Mouse (Mus musculus) heart, adult 8-10 months (tissue): ENCODE data around the gene Pde7b. TPM values are rescaled to one million over a fixed set of nuclear protein-coding genes. Genes with fewer than 3 reads are reported as not detected.

Experiments used
- DNase-seq: peaks from one replicate; pipeline ENCODE4 v3.0.0; 2022; ENCODE audit warnings: low spot score
- total RNA-seq, 4 experiments: library from RNA; stranded (reverse); gene quantifications; 2 replicates each; pipeline ENCODE4 v1.2.4; 2022

Gene Pde7b
- total RNA-seq, 4 experiments from 2014 or later: 52.7 to 61.4 (median 57.3) TPM

GRCm38 (mm10) chr10:20722651-20723520, 2.0 kb downstream of the Pde7b start:
- peak; percentile 12 for DNase-seq

- DNase-seq: no peak
Measured at GRCm38 (mm10) chr10:20719201-20719600, 5.7 kb downstream of the Pde7b start.

- DNase-seq: no peak
Measured at GRCm38 (mm10) chr10:20700633-20701032, 24.2 kb downstream of the Pde7b start.

- DNase-seq: no peak
Measured at GRCm38 (mm10) chr10:20699874-20700273, 25.0 kb downstream of the Pde7b start.

GRCm38 (mm10) chr10:20695637-20696036, 29.2 kb downstream of the Pde7b start:
- no peak for DNase-seq

- no peak for DNase-seq
Measured at GRCm38 (mm10) chr10:20690002-20690401, 34.9 kb downstream of the Pde7b start.

GRCm38 (mm10) chr10:20684151-20684550, 40.7 kb downstream of the Pde7b start:
- no peak for DNase-seq

- DNase-seq: no peak
Measured at GRCm38 (mm10) chr10:20680986-20681385, 43.9 kb downstream of the Pde7b start.

- DNase-seq: no peak
Measured at GRCm38 (mm10) chr10:20675321-20675720, 49.6 kb downstream of the Pde7b start.

- peak; percentile 76 for DNase-seq
Measured at GRCm38 (mm10) chr10:20673798-20674197, 51.1 kb downstream of the Pde7b start.

- no peak for DNase-seq
Measured at GRCm38 (mm10) chr10:20672591-20672990, 52.3 kb downstream of the Pde7b start.

- DNase-seq: no peak
Measured at GRCm38 (mm10) chr10:20671621-20672020, 53.3 kb downstream of the Pde7b start.

- DNase-seq: no peak
Measured at GRCm38 (mm10) chr10:20670541-20670940, 54.3 kb downstream of the Pde7b start.

- DNase-seq: no peak
Measured at GRCm38 (mm10) chr10:20669467-20669866, 55.4 kb downstream of the Pde7b start.

GRCm38 (mm10) chr10:20668577-20668976, 56.3 kb downstream of the Pde7b start:
- no peak for DNase-seq

GRCm38 (mm10) chr10:20666655-20667054, 58.2 kb downstream of the Pde7b start:
- no peak for DNase-seq

- DNase-seq: no peak
Measured at GRCm38 (mm10) chr10:20662951-20663350, 61.9 kb downstream of the Pde7b start.

GRCm38 (mm10) chr10:20661684-20662083, 63.2 kb downstream of the Pde7b start:
- DNase-seq: no peak

GRCm38 (mm10) chr10:20659718-20660117, 65.2 kb downstream of the Pde7b start:
- DNase-seq: no peak

- peak; percentile 39 for DNase-seq
Measured at GRCm38 (mm10) chr10:20659268-20659667, 65.6 kb downstream of the Pde7b start.

- DNase-seq: no peak
Measured at GRCm38 (mm10) chr10:20658716-20659115, 66.2 kb downstream of the Pde7b start.

GRCm38 (mm10) chr10:20657316-20658081, 67.4 kb downstream of the Pde7b start:
- DNase-seq: peak; percentile 37

- DNase-seq: no peak
Measured at GRCm38 (mm10) chr10:20654590-20654989, 70.3 kb downstream of the Pde7b start.
